ENCODE assay signal across 23 mouse cellular contexts in genomic region chr2:143940406-143940805, GRCm38 (mm10). TPM values are rescaled to one million over a fixed set of nuclear protein-coding genes. Genes with fewer than 3 reads are reported as not detected.
DNase-seq lines count a peak whose midpoint lies in the region; ATAC-seq and TF ChIP-seq lines count a peak whose summit lies in the region.
"Had no signal": no experiment of that assay in that cellular context is flagged by ENCODE, and none has a peak within 500 bp of the region (broad histone marks: within the 10 kb centered on the region; RNA-seq: fewer than 3 reads in every experiment).

No protein-coding gene starts in this region.

- H3K9ac ChIP-seq in kidney, embryonic 16.5 days (replicated peaks; ENCODE audit: low read length) = no peak overlapping the region
- H3K9ac ChIP-seq in liver, embryonic 13.5 days = no peak overlapping the region
- H3K9ac ChIP-seq in stomach, postnatal 0 days (ENCODE audit: low read length) = no peak overlapping the region
- H3K9ac ChIP-seq: forebrain, embryonic 13.5 days; heart, embryonic 13.5 days; hindbrain, embryonic 15.5 days had no signal

- no peaks in the 10 kb centered on the region for H3K27me3 ChIP-seq in kidney, embryonic 16.5 days (ENCODE audit: insufficient read depth, low read length)
- no peaks in the 10 kb centered on the region for H3K27me3 ChIP-seq in liver, embryonic 13.5 days
- no peaks in the 10 kb centered on the region for H3K27me3 ChIP-seq in stomach, postnatal 0 days (ENCODE audit: control insufficient read depth, insufficient read depth, low read length)
- H3K27me3 ChIP-seq: forebrain, embryonic 13.5 days; heart, embryonic 13.5 days; hindbrain, embryonic 15.5 days had no signal

- no peak overlapping the region for H3K4me2 ChIP-seq in kidney, embryonic 16.5 days (replicated peaks; ENCODE audit: low read depth, low read length)
- no peak overlapping the region for H3K4me2 ChIP-seq in liver, embryonic 13.5 days
- H3K4me2 ChIP-seq in stomach, postnatal 0 days (replicated peaks; ENCODE audit: low read depth) = no peak overlapping the region
- H3K4me2 ChIP-seq: forebrain, embryonic 13.5 days; heart, embryonic 13.5 days; hindbrain, embryonic 15.5 days; midbrain, embryonic 11.5 days had no signal

- no peak overlapping the region for H3K4me3 ChIP-seq in kidney, embryonic 16.5 days (ENCODE audit: low read length)
- H3K4me3 ChIP-seq in liver, embryonic 13.5 days (replicated peaks) = no peak overlapping the region
- H3K4me3 ChIP-seq in stomach, postnatal 0 days (ENCODE audit: low read depth, low read length) = no peak overlapping the region
- no peak overlapping the region for H3K4me3 ChIP-seq in gastrocnemius, adult 2 months
- H3K4me3 ChIP-seq: forebrain, embryonic 13.5 days; heart, embryonic 13.5 days; hindbrain, embryonic 15.5 days; left cerebral cortex, adult 2 months; limb, embryonic 10.5 days had no signal

- intact Hi-C loops in gastrocnemius, adult 2 months (cut with DNase I) = no loop called here

- H3K9me3 ChIP-seq in kidney, embryonic 16.5 days (ENCODE audit: low read length) = no peaks in the 10 kb centered on the region
- no peaks in the 10 kb centered on the region for H3K9me3 ChIP-seq in liver, embryonic 13.5 days (replicated peaks)
- no peaks in the 10 kb centered on the region for H3K9me3 ChIP-seq in stomach, postnatal 0 days (ENCODE audit: control insufficient read depth, low read length)
- H3K9me3 ChIP-seq: forebrain, embryonic 13.5 days; heart, embryonic 13.5 days; hindbrain, embryonic 15.5 days; limb, embryonic 10.5 days had no signal

- peaks cover 11% of the 10 kb centered on the region for H3K4me1 ChIP-seq in kidney, embryonic 16.5 days (ENCODE audit: insufficient read depth, low read length)
- H3K4me1 ChIP-seq in liver, embryonic 13.5 days (replicated peaks) = no peaks in the 10 kb centered on the region; the same call in 1 of the 2 replicates
- no peaks in the 10 kb centered on the region; the same call in 1 of the 2 replicates for H3K4me1 ChIP-seq in stomach, postnatal 0 days (replicated peaks; ENCODE audit: control insufficient read depth, insufficient read depth)
- H3K4me1 ChIP-seq: forebrain, embryonic 13.5 days; limb, embryonic 10.5 days had no signal

- 0 out of 2 replicates have a peak, but pooled peaks have one; percentile 7 for ATAC-seq in kidney, embryonic 16.5 days (ENCODE audit: low FRiP score, low TSS enrichment)
- ATAC-seq in liver, embryonic 13.5 days (ENCODE audit: low read depth) = peak; percentile 62
- ATAC-seq in stomach, postnatal 0 days (ENCODE audit: low FRiP score, low TSS enrichment) = no peak
- ATAC-seq: forebrain, embryonic 13.5 days had no signal

- no peak overlapping the region for H3K27ac ChIP-seq in kidney, embryonic 16.5 days (ENCODE audit: low read length)
- H3K27ac ChIP-seq in liver, embryonic 13.5 days = no peak overlapping the region
- 0 out of 2 replicates have a peak overlapping the region, but pooled peaks have one; percentile 4 for H3K27ac ChIP-seq in stomach, postnatal 0 days (replicated peaks)
- no peak overlapping the region for H3K27ac ChIP-seq in gastrocnemius, adult 2 months
- H3K27ac ChIP-seq: forebrain, embryonic 13.5 days; heart, embryonic 13.5 days; hindbrain, embryonic 15.5 days; left cerebral cortex, adult 2 months; limb, embryonic 10.5 days had no signal

- WGBS in kidney, embryonic 16.5 days = 80% methylated on average over 5 of the region's 5 CpGs
- WGBS in liver, embryonic 13.5 days (ENCODE audit: insufficient replicate concordance) = 74% methylated on average over 5 of the region's 5 CpGs
- WGBS in stomach, postnatal 0 days = 77% methylated on average over 5 of the region's 5 CpGs

- TF ChIP-seq EP300 in stomach, postnatal 0 days (optimal IDR thresholded peaks at IDR 0.05) = no peak

- DNase-seq in kidney, postnatal 25 days = no peak
- peak; percentile 14 for DNase-seq in ZHBTc4 (ENCODE audit: low read depth, low spot score)
- no peak for DNase-seq in liver, embryonic 13.5 days
- peak; percentile 15 for DNase-seq in stomach, postnatal 0 days (ENCODE audit: low spot score)
- DNase-seq in gastrocnemius, adult 2 months = no peak
- no peak for DNase-seq in left cerebral cortex, adult 8-10 months (ENCODE audit: low spot score in 2 of 2)
- DNase-seq: adrenal gland, postnatal 25 days; cerebellum, adult 18-20 months; cerebellum, postnatal 36 days; gastrocnemius, postnatal 25 days; heart, postnatal 4 days; kidney, adult 11 months; kidney, postnatal 14 days; lung, adult 2 months; lung, postnatal 4 days; right cerebral cortex, postnatal 4 days had no signal

- H3K36me3 ChIP-seq in kidney, embryonic 16.5 days (ENCODE audit: insufficient read depth, low read length) = peaks cover 48% of the 10 kb centered on the region
- H3K36me3 ChIP-seq in liver, embryonic 13.5 days = peaks cover 57% of the 10 kb centered on the region
- peaks cover 20% of the 10 kb centered on the region for H3K36me3 ChIP-seq in stomach, postnatal 0 days (ENCODE audit: control insufficient read depth, insufficient read depth, low read length)

- TF ChIP-seq CTCF in stomach, postnatal 0 days (IDR thresholded peaks at IDR 0.05; ENCODE audit: low read depth) = no peak
- no peak for TF ChIP-seq CTCF in gastrocnemius, adult 2 months (IDR thresholded peaks at IDR 0.05)

RNA-seq across cellular contexts. Expression of gene Dstn, which starts 25.3 kb away (rescaled TPM):
- 437 and 471 TPM in 2 replicates for polyA plus RNA-seq in kidney, embryonic 16.5 days (2015; fragmentation: Nextera tagmentation; extraction: Ambion mirVana)
- polyA plus RNA-seq in liver, embryonic 13.5 days (2015; fragmentation: Nextera tagmentation; extraction: Ambion mirVana) = 138 and 162 TPM in 2 replicates
- polyA plus RNA-seq in stomach, postnatal 0 days (2015; fragmentation: Nextera tagmentation; extraction: Ambion mirVana) = 968 and 971 TPM in 2 replicates
- 10 to 100 TPM; 24.9 to 28.2 TPM for total RNA-seq in gastrocnemius, adult 2 months (2021)
- 100 to 1,000 TPM; 158 to 180 (median 166) TPM for total RNA-seq in left cerebral cortex, adult 8-10 months (2022)

Comparison
In these comparisons a context has a peak if more than half of its experiments do, and no peak if none do; other contexts are left out.
1. DNase-seq: peak in ZHBTc4 (single experiment) and stomach, postnatal 0 days (single experiment); none in kidney, postnatal 25 days (0 of 2), liver, embryonic 13.5 days (single experiment), gastrocnemius, adult 2 months (single experiment) and left cerebral cortex, adult 8-10 months (0 of 2).